Mouse (Mus musculus) neural tube, embryonic 15.5 days (tissue): ENCODE measurements around the gene Ccdc188. TPM values are rescaled to one million over a fixed set of nuclear protein-coding genes. Genes with fewer than 3 reads are reported as not detected.

Experiments
- ATAC-seq: fragments of 200-750 bp; cut with Nextera tagmentation; 2 replicates; pipeline ENCODE4 v1.8.0; 2017; ENCODE audit warnings: mild to moderate bottlenecking, moderate TSS enrichment, moderate library complexity; ENCODE audit not compliant: low FRiP score
- H3K27ac ChIP-seq: fragments of 300-500 bp; sonication (generic); replicated peaks from 2 replicates; pipeline ENCODE4 v1.5.1; 2015; ENCODE audit warnings: mild to moderate bottlenecking, inconsistent platforms
- H3K27me3 ChIP-seq: fragments of 300-500 bp; sonication (generic); replicated peaks from 2 replicates; pipeline ENCODE4 v1.6.1; 2015; ENCODE audit warnings: inconsistent platforms
- H3K36me3 ChIP-seq: fragments of 300-500 bp; sonication (generic); 2 replicates; pipeline ENCODE4 v1.6.1; 2015; ENCODE audit warnings: inconsistent platforms
- H3K4me1 ChIP-seq: fragments of 300-500 bp; sonication (generic); 2 replicates; pipeline ENCODE4 v1.6.1; 2015; ENCODE audit warnings: inconsistent platforms
- H3K4me2 ChIP-seq: fragments of 300-500 bp; sonication (generic); 2 replicates; pipeline ENCODE4 v1.6.1; 2015; ENCODE audit warnings: inconsistent platforms, mild to moderate bottlenecking, moderate library complexity
- H3K4me3 ChIP-seq: fragments of 300-500 bp; sonication (generic); replicated peaks from 2 replicates; pipeline ENCODE4 v1.5.1; 2015; ENCODE audit warnings: mild to moderate bottlenecking, inconsistent platforms
- H3K9ac ChIP-seq: fragments of 300-500 bp; sonication (generic); replicated peaks from 2 replicates; pipeline ENCODE4 v1.6.1; 2015; ENCODE audit warnings: mild to moderate bottlenecking, inconsistent platforms
- H3K9me3 ChIP-seq: fragments of 300-500 bp; sonication (generic); replicated peaks from 2 replicates; pipeline ENCODE4 v1.6.1; 2016; ENCODE audit warnings: inconsistent platforms
- WGBS: fragments of 180-500 bp; shearing (Covaris S2); methylation state at CpG from one replicate; pipeline ENCODE4 v1.1.7; 2015; ENCODE audit warnings: mixed read lengths; 5-methylcytosine and 5-hydroxymethylcytosine counted together
- polyA plus RNA-seq: library from polyadenylated mRNA; unstranded; fragments of >200 nt; fragmentation: Nextera tagmentation; extraction: Ambion mirVana; gene quantifications from 2 replicates; pipeline ENCODE4 v1.2.1, GENCODE M21; 2015

Gene Ccdc188
- polyA plus RNA-seq, result not detected in 2 replicates

DNA sequence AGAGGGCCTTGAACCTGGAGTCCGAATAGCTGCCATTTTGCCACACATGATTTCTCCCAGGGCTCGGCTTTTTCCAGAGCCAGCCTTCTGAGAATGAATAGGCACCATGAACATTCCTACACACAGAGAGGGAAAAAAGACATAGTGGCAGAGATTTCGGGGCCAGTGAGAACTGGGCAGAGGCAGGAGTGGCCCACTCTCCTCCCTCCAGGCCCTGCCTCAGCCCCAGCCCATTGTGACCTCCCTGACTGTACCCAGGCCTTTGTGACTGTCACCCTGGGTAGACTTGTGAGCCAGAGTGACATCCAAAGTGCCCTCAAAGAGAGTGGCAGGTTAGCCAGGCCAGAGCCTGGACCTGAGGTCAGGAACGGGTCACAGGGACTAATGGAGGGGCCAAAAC, at the start of gene Ccdc188:
Ccdc188 (plus strand) TSS at position 301 of the 400 bp plus-strand sequence.
- 89% methylated on average over 4 of the region's 4 CpGs for WGBS
- H3K36me3 ChIP-seq, result peaks cover 9% of the 10 kb centered on the region
- H3K4me3 ChIP-seq, result no peak within 1 kb of the TSS
- H3K4me1 ChIP-seq, result peaks cover 42% of the 10 kb centered on the region
- no peaks in the 10 kb centered on the region for H3K27me3 ChIP-seq
- no peak within 1 kb of the TSS for H3K27ac ChIP-seq
- no peak within 1 kb of the TSS for H3K9ac ChIP-seq
- no peaks in the 10 kb centered on the region for H3K9me3 ChIP-seq
- no peak for ATAC-seq
- H3K4me2 ChIP-seq, result no peak within 1 kb of the TSS

DNA sequence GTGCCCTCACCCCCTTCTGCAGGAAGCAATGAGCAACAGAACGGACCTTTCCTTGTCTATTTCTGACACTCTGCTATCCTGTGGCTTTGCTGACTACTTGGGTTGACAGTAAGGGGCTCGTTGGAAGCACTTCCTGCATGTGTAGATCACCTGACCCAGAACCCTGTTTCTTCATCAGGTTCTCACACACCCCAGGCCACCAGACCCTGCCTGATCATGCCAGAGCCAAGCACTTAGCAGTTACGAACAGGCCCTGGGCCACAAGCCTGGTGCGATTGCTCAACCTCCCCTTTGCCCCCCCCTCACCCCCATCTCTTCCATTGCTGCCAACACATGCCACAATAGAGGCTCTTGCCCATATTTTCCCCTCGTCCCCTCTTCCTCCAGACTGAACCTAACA, 48.5 kb upstream of the Ccdc188 start:
- ATAC-seq, result no peak
- Histone ChIP-seq H3K27me3 (no peaks in the 10 kb centered on the region), H3K9ac (no peak overlapping the region), H3K36me3 (no peaks in the 10 kb centered on the region), H3K27ac (no peak overlapping the region), H3K4me1 (peaks cover 32% of the 10 kb centered on the region), H3K4me2 (no peak overlapping the region), H3K4me3 (no peak overlapping the region), H3K9me3 (no peaks in the 10 kb centered on the region)
- WGBS, result 85% methylated on average over 5 of the region's 5 CpGs

DNA sequence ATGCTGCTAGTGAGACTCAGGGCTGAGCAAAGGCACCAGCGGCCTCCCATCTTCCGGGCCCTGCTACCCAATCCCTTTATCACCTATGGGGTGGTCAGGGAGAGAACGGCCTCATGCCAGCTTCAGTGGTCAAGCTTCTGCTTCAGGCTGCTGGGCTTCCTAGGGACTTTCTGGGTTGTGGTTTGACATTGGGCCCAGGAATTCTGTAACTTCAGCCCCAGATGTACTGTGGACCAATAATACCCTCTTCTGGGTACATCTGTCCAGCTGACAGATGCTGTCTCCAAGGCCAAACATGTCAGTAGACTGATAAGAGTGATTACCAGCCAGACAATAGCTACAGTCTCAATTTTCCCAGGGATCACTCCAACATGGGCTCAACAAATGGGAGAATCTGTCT, 47.9 kb upstream of the Ccdc188 start:
- ATAC-seq, result no peak
- no peaks in the 10 kb centered on the region for H3K27me3 ChIP-seq
- no peak overlapping the region for H3K27ac ChIP-seq
- no peak overlapping the region for H3K4me2 ChIP-seq
- no peaks in the 10 kb centered on the region for H3K36me3 ChIP-seq
- no peak overlapping the region for H3K4me3 ChIP-seq
- no peak overlapping the region for H3K9ac ChIP-seq
- H3K9me3 ChIP-seq, result no peaks in the 10 kb centered on the region
- H3K4me1 ChIP-seq, result peaks cover 26% of the 10 kb centered on the region
- WGBS, result 81% methylated on average over 3 of the region's 3 CpGs

DNA sequence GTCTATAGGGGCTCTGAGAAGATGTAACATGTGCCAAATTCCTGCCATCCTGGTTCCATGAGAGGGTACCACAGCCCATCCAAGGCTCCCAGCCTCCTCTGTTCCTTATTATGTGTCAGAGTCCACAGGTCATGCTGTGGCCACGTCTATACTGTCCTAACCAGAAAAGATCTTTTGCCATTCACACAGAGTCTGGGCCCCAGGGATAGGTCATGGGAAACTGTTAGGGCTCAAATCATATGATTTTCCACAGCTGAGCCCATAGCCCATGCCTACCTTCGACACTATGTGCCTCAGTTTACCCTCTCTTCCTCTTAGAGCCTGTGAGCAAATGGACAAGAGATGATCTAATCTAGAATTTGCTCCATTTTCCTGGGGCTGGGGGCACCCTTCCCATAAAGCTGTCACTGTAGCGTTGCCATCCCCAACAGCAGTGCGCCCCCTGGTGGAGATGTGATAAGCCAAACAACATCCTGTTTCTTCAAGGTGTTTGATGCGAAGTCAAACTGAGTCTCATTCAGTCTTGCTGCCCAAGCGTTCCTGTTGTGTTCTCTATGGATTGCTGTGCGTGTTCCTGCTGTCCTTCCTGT, 45.3 kb upstream of the Ccdc188 start:
- Histone ChIP-seq H3K9ac (no peak overlapping the region), H3K27ac (no peak overlapping the region), H3K9me3 (no peaks in the 10 kb centered on the region), H3K4me3 (no peak overlapping the region), H3K4me2 (no peak overlapping the region), H3K4me1 (peaks cover 16% of the 10 kb centered on the region), H3K36me3 (no peaks in the 10 kb centered on the region), H3K27me3 (0 out of 2 replicates have a peak, but pooled peaks cover 3% of the 10 kb centered on the region)
- ATAC-seq, result no peak
- 12% methylated on average over 7 of the region's 7 CpGs for WGBS

DNA sequence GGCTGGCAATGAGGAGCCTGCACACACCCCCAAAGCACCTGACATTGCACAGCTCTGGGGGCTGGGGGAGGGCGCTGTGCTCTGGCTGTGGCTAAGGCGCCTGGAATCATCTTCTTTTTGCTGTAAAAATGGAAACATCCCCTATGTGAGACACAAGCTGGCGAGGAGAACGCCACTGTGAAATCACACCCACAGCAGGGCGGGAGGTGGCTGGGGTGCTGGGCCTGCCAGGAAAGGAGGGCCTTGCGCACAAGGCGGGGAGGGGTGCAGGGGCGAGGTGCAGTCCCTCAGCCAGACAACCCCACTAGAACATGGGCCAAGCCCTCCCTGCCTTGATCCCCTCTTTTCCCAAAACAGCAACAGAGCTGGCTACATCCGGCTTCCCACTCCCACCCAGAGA, 44.4 kb upstream of the Ccdc188 start:
- H3K9me3 ChIP-seq, result no peaks in the 10 kb centered on the region
- H3K36me3 ChIP-seq, result no peaks in the 10 kb centered on the region
- WGBS, result 83% methylated on average over 9 of the region's 9 CpGs
- no peak overlapping the region for H3K4me3 ChIP-seq
- no peak overlapping the region for H3K4me2 ChIP-seq
- no peak overlapping the region for H3K9ac ChIP-seq
- no peak for ATAC-seq
- 0 out of 2 replicates have a peak, but pooled peaks cover 3% of the 10 kb centered on the region for H3K27me3 ChIP-seq
- peaks cover 16% of the 10 kb centered on the region for H3K4me1 ChIP-seq
- no peak overlapping the region for H3K27ac ChIP-seq

DNA sequence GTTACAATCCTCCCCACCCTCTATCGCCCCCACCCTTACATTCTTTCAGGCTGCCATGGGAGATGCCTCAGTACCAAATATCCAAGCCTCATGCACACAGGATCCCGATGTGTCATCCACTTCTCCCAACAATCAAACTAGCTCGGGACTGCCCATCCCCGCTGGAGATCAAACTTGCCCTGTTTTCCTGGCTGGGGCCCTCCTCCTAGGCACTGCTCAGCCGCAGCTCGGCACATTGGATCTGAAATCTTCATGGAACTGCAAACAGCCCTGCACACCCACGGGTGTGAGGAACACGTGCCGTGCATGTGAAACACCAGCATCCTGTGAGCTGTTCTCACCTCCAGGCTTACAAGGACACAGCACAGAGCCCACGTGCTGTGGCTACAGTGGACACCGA, 43.9 kb upstream of the Ccdc188 start:
- no peaks in the 10 kb centered on the region for H3K9me3 ChIP-seq
- H3K4me2 ChIP-seq, result no peak overlapping the region
- 0 out of 2 replicates have a peak, but pooled peaks cover 3% of the 10 kb centered on the region for H3K27me3 ChIP-seq
- no peak overlapping the region for H3K9ac ChIP-seq
- no peak overlapping the region for H3K27ac ChIP-seq
- H3K4me1 ChIP-seq, result peaks cover 16% of the 10 kb centered on the region
- H3K36me3 ChIP-seq, result no peaks in the 10 kb centered on the region
- no peak for ATAC-seq
- 76% methylated on average over 11 of the region's 11 CpGs for WGBS
- no peak overlapping the region for H3K4me3 ChIP-seq

DNA sequence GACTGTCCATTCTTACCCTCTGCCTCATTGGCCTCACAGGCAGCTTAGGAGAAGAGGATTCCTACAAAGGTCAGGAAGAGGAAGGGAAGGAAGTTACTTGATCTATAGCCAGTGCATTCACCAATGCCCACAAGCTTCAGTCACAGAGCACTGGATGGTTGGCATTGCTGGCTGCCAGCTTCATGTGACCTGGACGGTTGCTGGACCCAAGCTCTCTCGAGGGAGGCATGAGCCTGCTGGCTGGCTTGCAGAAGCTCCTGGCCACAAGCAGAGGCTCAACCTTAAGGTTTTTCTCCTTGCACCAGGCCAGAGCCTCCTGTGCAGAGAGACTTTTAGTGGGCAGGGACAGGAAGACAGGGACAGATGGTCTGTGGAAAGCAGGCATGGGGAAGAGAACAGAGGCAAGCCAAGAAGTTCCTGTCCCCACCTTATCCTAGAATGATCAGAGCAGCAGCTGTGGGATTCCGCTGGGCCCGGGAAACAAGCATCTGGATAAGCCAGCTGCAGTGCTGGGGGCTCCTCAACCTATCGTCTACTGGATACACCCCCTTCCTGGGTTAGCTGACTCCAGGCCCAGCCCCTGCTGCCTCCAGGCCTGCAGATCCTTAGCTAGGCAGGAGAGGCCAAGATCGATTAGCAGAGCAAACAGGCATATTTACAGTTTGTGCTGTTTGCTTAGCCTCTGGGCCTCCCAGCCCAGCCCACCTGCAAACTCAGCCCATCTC, 41.7 kb upstream of the Ccdc188 start:
- Histone ChIP-seq H3K9me3 (no peaks in the 10 kb centered on the region), H3K4me3 (no peak overlapping the region), H3K36me3 (no peaks in the 10 kb centered on the region), H3K27ac (no peak overlapping the region), H3K4me2 (no peak overlapping the region), H3K4me1 (peaks cover 21% of the 10 kb centered on the region), H3K9ac (no peak overlapping the region), H3K27me3 (0 out of 2 replicates have a peak, but pooled peaks cover 3% of the 10 kb centered on the region)
- no peak for ATAC-seq
- WGBS, result 55% methylated on average over 6 of the region's 6 CpGs

DNA sequence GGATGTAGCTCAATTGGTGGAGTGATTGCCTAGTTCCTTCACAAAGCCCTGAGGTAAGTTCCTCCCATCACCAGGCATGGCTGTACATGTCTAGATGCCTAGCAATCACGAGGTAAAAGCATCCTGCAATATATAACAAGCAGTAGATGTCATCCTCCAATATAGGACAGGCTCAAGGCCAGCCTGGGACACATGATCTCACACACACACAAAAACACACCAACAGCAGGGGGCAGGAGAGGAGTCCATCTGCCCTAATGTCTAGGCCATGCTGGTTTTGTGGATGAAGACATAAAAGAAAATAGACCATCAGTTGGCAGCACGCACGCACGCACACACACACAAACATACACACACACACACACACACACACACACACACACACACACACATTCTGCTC, 40.9 kb upstream of the Ccdc188 start:
- ATAC-seq, result no peak
- H3K4me2 ChIP-seq, result no peak overlapping the region
- no peak overlapping the region for H3K4me3 ChIP-seq
- H3K4me1 ChIP-seq, result peaks cover 28% of the 10 kb centered on the region
- WGBS, result 74% methylated on average over 4 of the region's 4 CpGs
- 0 out of 2 replicates have a peak, but pooled peaks cover 3% of the 10 kb centered on the region for H3K27me3 ChIP-seq
- no peak overlapping the region for H3K9ac ChIP-seq
- no peaks in the 10 kb centered on the region for H3K36me3 ChIP-seq
- no peaks in the 10 kb centered on the region for H3K9me3 ChIP-seq
- H3K27ac ChIP-seq, result no peak overlapping the region

DNA sequence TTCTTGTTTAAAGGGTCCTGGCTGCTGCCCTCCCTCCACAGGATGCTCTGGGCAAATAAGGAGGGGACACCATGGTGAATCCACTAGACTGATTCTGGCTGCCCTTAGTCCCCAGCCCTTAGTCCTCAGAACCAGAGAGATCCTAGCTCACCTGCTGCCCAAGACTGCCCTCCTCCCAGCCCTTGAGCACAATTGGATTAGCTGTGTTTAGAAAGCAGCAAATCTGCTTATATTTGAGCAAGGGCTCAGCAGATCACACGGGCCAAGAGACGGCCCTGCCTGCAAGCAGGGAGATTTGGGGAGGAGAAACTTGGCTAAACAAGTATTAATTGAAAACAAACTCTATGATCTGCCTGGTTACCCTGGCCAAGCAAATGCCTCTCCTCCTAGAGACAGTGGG, 38.1 kb upstream of the Ccdc188 start:
- no peak overlapping the region for H3K4me2 ChIP-seq
- no peak for ATAC-seq
- H3K36me3 ChIP-seq, result no peaks in the 10 kb centered on the region
- H3K9ac ChIP-seq, result no peak overlapping the region
- 77% methylated on average over 2 of the region's 2 CpGs for WGBS
- H3K27me3 ChIP-seq, result 0 out of 2 replicates have a peak, but pooled peaks cover 3% of the 10 kb centered on the region
- H3K9me3 ChIP-seq, result no peaks in the 10 kb centered on the region
- no peak overlapping the region for H3K4me3 ChIP-seq
- peaks cover 27% of the 10 kb centered on the region for H3K4me1 ChIP-seq
- H3K27ac ChIP-seq, result no peak overlapping the region

DNA sequence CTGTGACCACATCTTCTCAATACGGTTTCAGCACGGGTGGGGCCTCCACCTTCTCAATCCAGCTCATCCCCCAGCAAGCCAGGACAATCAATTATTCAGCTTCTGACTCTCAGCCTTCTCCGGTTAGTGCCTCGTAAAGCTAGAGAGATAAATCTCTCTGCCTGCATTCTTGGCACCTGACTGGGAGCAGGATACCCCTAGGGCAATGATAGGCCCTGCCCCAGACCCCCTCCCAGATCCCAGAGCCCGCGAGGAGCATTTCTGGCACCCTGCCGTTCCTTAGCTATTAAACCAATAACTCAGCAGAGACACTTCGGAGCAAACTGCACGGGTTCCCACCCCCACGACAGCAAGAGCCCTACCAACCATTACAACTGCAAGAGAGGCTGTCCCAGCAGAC, 36.3 kb upstream of the Ccdc188 start:
- ATAC-seq, result peak; percentile 36
- Histone ChIP-seq H3K27ac (peak overlapping the region; percentile 48; the same call in 1 of the 2 replicates), H3K9me3 (no peaks in the 10 kb centered on the region), H3K9ac (no peak overlapping the region), H3K36me3 (no peaks in the 10 kb centered on the region), H3K4me2 (no peak overlapping the region), H3K4me1 (peaks cover 28% of the 10 kb centered on the region), H3K27me3 (no peaks in the 10 kb centered on the region), H3K4me3 (no peak overlapping the region)
- 6% methylated on average over 10 of the region's 10 CpGs for WGBS

DNA sequence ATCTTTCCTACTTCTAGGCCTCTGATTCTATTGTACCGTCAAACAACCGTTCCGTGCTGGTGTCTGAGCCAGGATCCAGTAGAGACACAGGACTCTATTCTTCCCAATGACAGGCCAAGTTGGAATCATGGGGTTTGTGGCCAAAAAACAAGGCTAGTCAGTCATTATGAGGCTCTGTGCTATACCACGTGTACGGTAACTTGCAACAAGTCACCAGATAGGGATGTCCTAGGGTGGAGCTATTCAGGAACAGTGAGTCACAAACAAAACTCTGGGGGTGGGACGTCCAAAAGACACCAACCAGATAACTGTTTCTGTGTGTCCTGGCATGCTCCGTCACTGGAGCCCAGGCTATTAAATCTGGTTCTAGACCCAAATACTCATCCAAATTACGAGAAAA, 34.9 kb upstream of the Ccdc188 start:
- Histone ChIP-seq H3K27me3 (no peaks in the 10 kb centered on the region), H3K9me3 (no peaks in the 10 kb centered on the region), H3K27ac (no peak overlapping the region), H3K4me3 (no peak overlapping the region), H3K4me2 (no peak overlapping the region), H3K36me3 (no peaks in the 10 kb centered on the region), H3K9ac (no peak overlapping the region), H3K4me1 (peaks cover 32% of the 10 kb centered on the region)
- no peak for ATAC-seq
- 81% methylated on average over 8 of the region's 8 CpGs for WGBS
